Mouse (Mus musculus) liver, embryonic 14.5 days (tissue): ENCODE measurements around the gene 4930578C19Rik. TPM values are rescaled to one million over a fixed set of nuclear protein-coding genes. Genes with fewer than 3 reads are reported as not detected.

Source experiments
- ATAC-seq: fragments of 200-750 bp; cut with Nextera tagmentation; 2 replicates; pipeline ENCODE4 v1.8.0; 2017; ENCODE audit warnings: moderate number of reproducible peaks, mild to moderate bottlenecking, moderate library complexity; ENCODE audit not compliant: insufficient read depth
- DNase-seq, 3 experiments: peaks; one replicate each; pipeline ENCODE4 v3.0.0-alpha.2; 2012 to 2013; ENCODE audit warnings: low read depth in 3 of 3, low spot score in 3 of 3
- H3K27ac ChIP-seq: fragments of 300-500 bp; sonication (generic); 2 replicates; pipeline ENCODE4 v1.5.1; 2014; ENCODE audit warnings: moderate library complexity, mild to moderate bottlenecking, control low read depth, inconsistent platforms
- H3K27me3 ChIP-seq: fragments of 300-500 bp; sonication (generic); 2 replicates; pipeline ENCODE4 v1.6.1; 2014; ENCODE audit warnings: mild to moderate bottlenecking, low read length, moderate library complexity; ENCODE audit not compliant: control insufficient read depth, insufficient read depth
- H3K36me3 ChIP-seq: fragments of 300-500 bp; sonication (generic); replicated peaks from 2 replicates; pipeline ENCODE4 v1.6.1; 2014; ENCODE audit warnings: low read depth; ENCODE audit not compliant: control insufficient read depth, insufficient read depth
- H3K4me1 ChIP-seq, 2 experiments: fragments of 200-500 bp in 1 of 2; fragments of 300-500 bp in 1 of 2; sonication (generic) in 1 of 2; replicated peaks; 2 replicates each; pipeline ENCODE4 v1.6.1; 2012 to 2014; ENCODE audit warnings: antibody characterized with exemption in 1 of 2, inconsistent platforms in 1 of 2, low read length in 1 of 2; ENCODE audit not compliant: control insufficient read depth in 2 of 2, insufficient read depth in 2 of 2
- H3K4me2 ChIP-seq: fragments of 300-500 bp; sonication (generic); 2 replicates; pipeline ENCODE4 v1.6.1; 2014; ENCODE audit warnings: low read depth, mild to moderate bottlenecking, control low read depth, moderate library complexity
- H3K4me3 ChIP-seq, 2 experiments: fragments of 200-500 bp in 1 of 2; fragments of 300-500 bp in 1 of 2; sonication (generic) in 1 of 2; 2 replicates each; pipeline ENCODE4 v1.5.1; 2012 to 2014; ENCODE audit warnings: low read depth in 2 of 2, low read length in 2 of 2, mild to moderate bottlenecking in 2 of 2, control low read depth in 1 of 2, inconsistent platforms in 1 of 2, moderate library complexity in 1 of 2; ENCODE audit not compliant: insufficient read depth in 1 of 2
- H3K9ac ChIP-seq: fragments of 300-500 bp; sonication (generic); replicated peaks from 2 replicates; pipeline ENCODE4 v1.6.1; 2014; ENCODE audit warnings: mild to moderate bottlenecking, control low read depth, moderate library complexity
- H3K9me3 ChIP-seq: fragments of 300-500 bp; sonication (generic); 2 replicates; pipeline ENCODE4 v1.6.1; 2016; ENCODE audit warnings: low read length, mixed read lengths; ENCODE audit not compliant: control insufficient read depth
- CTCF ChIP-seq: IDR thresholded peaks from 2 replicates; pipeline ENCODE4 v1.5.1; 2016; ENCODE audit warnings: antibody characterized with exemption, low read depth, control low read depth
- EP300 ChIP-seq: IDR thresholded peaks from 2 replicates; pipeline ENCODE4 v1.6.1; 2016; ENCODE audit warnings: antibody characterized with exemption, low read depth
- WGBS: fragments of 180-500 bp; shearing (Covaris S2); extraction: QIAGEN DNeasy Blood & Tissue Kit; methylation state at CpG from one replicate; pipeline ENCODE4 v1.1.7; 2014; ENCODE audit not compliant: insufficient replicate concordance; 5-methylcytosine and 5-hydroxymethylcytosine counted together
- polyA plus RNA-seq, 2 experiments: library from polyadenylated mRNA; depleted of rRNA in 1 of 2; stranded (reverse) in 1 of 2; unstranded in 1 of 2; fragments of >200 nt; fragmentation: Nextera tagmentation in 1 of 2; extraction: Ambion mirVana in 1 of 2; gene quantifications; 2 replicates each; pipeline versions ENCODE4 v1.2.1 to v1.2.3; 2012 to 2014

4930578C19Rik gene
- polyA plus RNA-seq, 2 experiments: not detected

DNA sequence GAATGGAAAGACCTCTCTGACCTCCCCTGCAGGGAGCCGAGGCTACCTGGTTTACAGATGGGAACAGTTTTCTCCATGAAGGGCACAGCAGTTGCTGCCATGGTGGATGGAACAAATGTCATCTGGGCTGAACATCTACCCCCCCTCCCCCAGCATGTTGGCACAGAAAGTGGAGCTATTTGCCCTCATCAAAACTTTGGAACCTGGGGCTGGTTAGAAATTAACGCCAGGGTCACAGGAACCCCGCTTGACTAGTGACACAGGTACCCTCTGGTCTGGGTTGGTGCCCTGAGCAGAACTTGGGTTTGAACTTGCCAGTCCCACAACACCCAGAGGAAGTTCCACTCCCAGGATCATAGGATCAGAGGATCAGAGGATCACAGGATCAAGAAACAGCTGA is 35.7 kb downstream of the 4930578C19Rik start:
- Histone ChIP-seq H3K4me2 (no peak overlapping the region), H3K4me1 (no peaks in the 10 kb centered on the region), H3K36me3 (no peaks in the 10 kb centered on the region), H3K9me3 (no peaks in the 10 kb centered on the region), H3K27me3 (no peaks in the 10 kb centered on the region), H3K9ac (no peak overlapping the region), H3K4me3 (no peak overlapping the region), H3K27ac (no peak overlapping the region)
- WGBS: 57% methylated on average over 3 of the region's 3 CpGs
- TF ChIP-seq CTCF (no peak), EP300 (no peak)
- no peak for DNase-seq
- no peak for ATAC-seq

DNA sequence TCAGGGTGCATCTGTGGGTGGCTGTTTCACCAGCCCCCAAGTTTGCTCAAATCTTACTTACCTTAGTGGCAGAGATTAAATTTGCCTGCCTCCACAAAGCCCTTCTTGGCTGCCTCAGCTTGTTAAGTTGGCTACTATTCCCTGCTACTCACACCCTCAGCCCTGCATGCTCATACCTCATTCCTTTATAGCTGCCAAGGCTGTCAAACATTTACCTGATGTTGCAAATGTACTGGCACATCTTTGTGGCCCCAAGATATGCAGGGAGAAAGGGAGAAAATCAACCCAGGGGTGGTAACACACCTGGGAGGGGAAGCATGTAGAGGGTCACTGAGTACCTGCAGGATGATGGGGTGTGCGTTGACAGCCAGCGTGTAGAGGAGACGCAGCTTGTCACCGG is 38.0 kb downstream of the 4930578C19Rik start:
- 83% methylated on average over 4 of the region's 4 CpGs for WGBS
- TF ChIP-seq EP300 (no peak), CTCF (no peak)
- no peak overlapping the region for H3K4me3 ChIP-seq
- no peaks in the 10 kb centered on the region for H3K36me3 ChIP-seq
- DNase-seq: no peak
- H3K9ac ChIP-seq: no peak overlapping the region
- no peak overlapping the region for H3K4me2 ChIP-seq
- H3K27me3 ChIP-seq: no peaks in the 10 kb centered on the region
- no peak for ATAC-seq
- no peaks in the 10 kb centered on the region for H3K9me3 ChIP-seq
- no peak overlapping the region for H3K27ac ChIP-seq
- no peaks in the 10 kb centered on the region for H3K4me1 ChIP-seq

DNA sequence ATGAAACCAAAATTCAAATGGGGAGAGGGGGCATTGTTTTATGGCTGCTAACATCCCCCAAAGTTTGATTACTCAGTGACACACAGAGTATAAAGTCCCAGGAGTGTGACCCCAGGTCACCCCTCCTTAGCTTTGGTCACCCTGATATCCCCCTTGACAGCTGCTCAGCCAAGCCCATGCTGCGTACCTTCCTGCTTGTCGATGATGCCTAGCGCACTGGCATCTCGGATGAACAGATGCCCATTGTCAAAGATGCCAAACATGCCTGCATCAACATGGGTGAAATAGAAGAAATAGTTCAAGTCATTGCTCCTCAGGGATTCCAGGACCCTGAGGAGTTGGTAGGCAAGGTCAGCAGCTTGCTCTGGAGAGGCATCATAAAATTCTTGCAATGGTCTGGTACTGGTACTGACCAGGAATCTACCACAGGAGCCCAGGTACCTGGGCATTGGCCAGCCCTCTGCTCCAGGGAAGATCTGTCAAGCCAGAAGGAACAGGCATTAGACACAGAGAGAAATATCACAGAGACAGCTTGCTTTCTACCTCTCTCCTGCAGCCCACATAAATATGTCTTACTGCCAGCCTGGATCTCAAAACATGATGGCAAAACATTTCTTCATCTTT is 40.9 kb downstream of the 4930578C19Rik start:
- Histone ChIP-seq H3K27ac (no peak overlapping the region), H3K9me3 (no peaks in the 10 kb centered on the region), H3K9ac (no peak overlapping the region), H3K4me3 (no peak overlapping the region), H3K36me3 (no peaks in the 10 kb centered on the region), H3K4me1 (no peaks in the 10 kb centered on the region), H3K27me3 (no peaks in the 10 kb centered on the region), H3K4me2 (no peak overlapping the region)
- 83% methylated on average over 4 of the region's 4 CpGs for WGBS
- TF ChIP-seq EP300: no peak
- no peak for TF ChIP-seq CTCF
- DNase-seq (no peak), ATAC-seq (no peak)

DNA sequence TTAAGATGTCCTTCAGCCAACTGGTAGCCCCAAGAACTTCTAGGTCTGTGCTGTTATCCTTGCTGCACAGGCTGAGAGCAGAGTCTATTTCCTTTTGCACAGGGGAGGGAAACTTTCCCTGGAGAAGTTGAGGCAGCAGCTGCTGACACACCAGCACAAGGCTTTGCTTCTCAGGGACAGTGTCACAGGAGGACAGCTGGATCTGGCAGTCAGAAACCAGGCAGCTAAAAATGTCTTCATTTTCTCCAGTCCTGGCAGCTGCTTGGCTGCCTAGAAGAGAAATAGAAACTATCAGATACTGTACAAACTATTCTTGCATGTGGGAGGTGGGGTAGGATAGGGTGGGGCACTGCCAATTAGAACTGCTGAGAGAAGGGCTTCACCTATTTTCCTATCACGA is 42.2 kb downstream of the 4930578C19Rik start:
- Histone ChIP-seq H3K36me3 (no peaks in the 10 kb centered on the region), H3K4me1 (no peaks in the 10 kb centered on the region), H3K4me3 (no peak overlapping the region), H3K27me3 (no peaks in the 10 kb centered on the region), H3K27ac (no peak overlapping the region), H3K9ac (no peak overlapping the region), H3K9me3 (no peaks in the 10 kb centered on the region), H3K4me2 (no peak overlapping the region)
- DNase-seq (no peak), ATAC-seq (no peak)
- TF ChIP-seq EP300 (no peak), CTCF (no peak)
- 24% methylated on average over 1 of the region's 1 CpGs for WGBS

DNA sequence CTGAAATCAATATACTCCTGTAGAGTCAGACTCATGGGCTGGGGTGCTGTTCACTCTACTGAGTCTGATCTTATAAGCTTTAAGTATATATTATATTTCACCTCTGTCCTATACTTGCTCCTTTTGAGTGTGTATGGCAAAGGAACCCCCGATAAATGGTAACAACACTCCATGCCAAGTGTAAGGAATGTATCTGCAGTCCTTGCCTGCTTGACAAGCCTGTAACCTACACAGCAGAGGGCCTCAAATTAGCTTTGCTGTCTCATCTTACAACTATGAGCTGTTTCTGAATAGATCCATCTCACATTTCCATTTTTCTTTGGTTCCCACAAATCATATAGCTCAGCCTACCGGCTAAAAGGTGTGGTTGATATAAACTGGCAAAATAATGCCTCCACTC is 46.6 kb downstream of the 4930578C19Rik start:
- H3K27me3 ChIP-seq: no peaks in the 10 kb centered on the region
- H3K36me3 ChIP-seq: no peaks in the 10 kb centered on the region
- no peak overlapping the region for H3K27ac ChIP-seq
- H3K4me1 ChIP-seq: no peaks in the 10 kb centered on the region
- WGBS: 78% methylated on average over 2 of the region's 2 CpGs
- H3K9ac ChIP-seq: no peak overlapping the region
- no peak overlapping the region for H3K4me3 ChIP-seq
- ATAC-seq: no peak
- H3K9me3 ChIP-seq: no peaks in the 10 kb centered on the region
- H3K4me2 ChIP-seq: no peak overlapping the region
- TF ChIP-seq CTCF (no peak), EP300 (no peak)
- no peak for DNase-seq
